Mouse (Mus musculus): ENCODE measurements at regions not wholly inside any gene's neighbourhood (a gene's known extent, or its start where the extent isn't known, plus 50 kb on each side); places are given as distances from the start of the nearest gene placed in this dataset.
A peak's percentile ranks its signal among the peaks of the same experiment; 100 is the strongest.

GRCm38 (mm10) chr2:92544364-92545151 is 54.9 kb upstream of the Chst1 start:
- no peak for DNase-seq

- no peak for DNase-seq
These were observed 58.7 kb upstream of the Chst1 start for GRCm38 (mm10) chr2:92540841-92541240.

- no peak for DNase-seq
These were observed 67.5 kb upstream of the Chst1 start for GRCm38 (mm10) chr2:92531996-92532395.

- no peak for DNase-seq
These were observed 68.8 kb upstream of the Chst1 start for GRCm38 (mm10) chr2:92530677-92531076.

GRCm38 (mm10) chr2:92529670-92530322 is 69.5 kb upstream of the Slc35c1 start:
- no peak for DNase-seq

- DNase-seq, result peak; percentile 84
These were observed 68.8 kb upstream of the Slc35c1 start for GRCm38 (mm10) chr2:92529071-92529641.

- DNase-seq, result peak; percentile 70
These were observed 67.9 kb upstream of the Slc35c1 start for GRCm38 (mm10) chr2:92528119-92528830.

- DNase-seq, result peak; percentile 61
These were observed 66.5 kb upstream of the Slc35c1 start for GRCm38 (mm10) chr2:92526676-92527395.

- DNase-seq, result no peak
These were observed 65.3 kb upstream of the Slc35c1 start for GRCm38 (mm10) chr2:92525628-92526027.

GRCm38 (mm10) chr2:92525062-92525623 is 64.8 kb upstream of the Slc35c1 start:
- no peak for DNase-seq

GRCm38 (mm10) chr2:92524346-92524905 is 64.1 kb upstream of the Slc35c1 start:
- peak; percentile 61 for DNase-seq

GRCm38 (mm10) chr2:92523321-92523895 is 63.1 kb upstream of the Slc35c1 start:
- DNase-seq, result no peak

GRCm38 (mm10) chr2:92521527-92521926 is 61.2 kb upstream of the Slc35c1 start:
- DNase-seq, result peak; percentile 91

GRCm38 (mm10) chr2:92519396-92519795 is 59.1 kb upstream of the Slc35c1 start:
- DNase-seq, result no peak

GRCm38 (mm10) chr2:92518891-92519290 is 58.6 kb upstream of the Slc35c1 start:
- DNase-seq, result no peak

GRCm38 (mm10) chr2:92514961-92515360 is 54.6 kb upstream of the Slc35c1 start:
- DNase-seq, result no peak

GRCm38 (mm10) chr2:92511771-92512744 is 51.7 kb upstream of the Slc35c1 start:
- DNase-seq, result no peak
